In genomic region chr17:85684841-85685688, GRCm38 (mm10) we compare ENCODE assay signal across 12 mouse cellular contexts. TPM values are rescaled to one million over a fixed set of nuclear protein-coding genes. Genes with fewer than 3 reads are reported as not detected.
DNase-seq lines count a peak whose midpoint lies in the region; ATAC-seq lines count a peak whose summit lies in the region.
"Had no signal": no experiment of that assay in that cellular context is flagged by ENCODE, and none has a peak within 500 bp of the region (broad histone marks: within the 10 kb centered on the region; RNA-seq: fewer than 3 reads in every experiment).

No protein-coding gene starts in this region.

- no peaks in the 10 kb centered on the region for H3K9me3 ChIP-seq in embryonic facial prominence, embryonic 14.5 days (ENCODE audit: control insufficient read depth, low read length)
- no peaks in the 10 kb centered on the region for H3K9me3 ChIP-seq in neural tube, embryonic 11.5 days (ENCODE audit: control insufficient read depth, low read length)

- DNase-seq in gastrocnemius, postnatal 10 days = peak; percentile 23
- DNase-seq in gastrocnemius, postnatal 25 days = no peak
- peak; percentile 12 for DNase-seq in kidney, postnatal 10 days
- DNase-seq in kidney, adult 8-10 months = no peak
- no peak for DNase-seq in embryonic facial prominence, embryonic 14.5 days (ENCODE audit: low spot score)
- peak; percentile 56 for DNase-seq in neural tube, embryonic 11.5 days (ENCODE audit: low spot score)
- no peak for DNase-seq in thymus, postnatal 0 days (ENCODE audit: low spot score)
- no peak for DNase-seq in layer of hippocampus, adult 9-11 months
- DNase-seq: kidney, postnatal 14 days; thymus, postnatal 14 days had no signal

- H3K4me1 ChIP-seq in embryonic facial prominence, embryonic 14.5 days (ENCODE audit: control insufficient read depth, insufficient read depth, low read length) = peaks cover 8% of the 10 kb centered on the region
- H3K4me1 ChIP-seq in neural tube, embryonic 11.5 days (ENCODE audit: control insufficient read depth, insufficient read depth, low read length) = peaks cover 10% of the 10 kb centered on the region; the same call in 1 of the 2 replicates

- no peak for ATAC-seq in embryonic facial prominence, embryonic 14.5 days (ENCODE audit: low read depth)
- ATAC-seq in neural tube, embryonic 11.5 days (ENCODE audit: insufficient read depth, low FRiP score, low TSS enrichment) = no peak

- H3K27me3 ChIP-seq in embryonic facial prominence, embryonic 14.5 days (replicated peaks; ENCODE audit: control insufficient read depth, insufficient read depth, low read length) = peaks cover 70% of the 10 kb centered on the region
- peaks cover 91% of the 10 kb centered on the region for H3K27me3 ChIP-seq in neural tube, embryonic 11.5 days (ENCODE audit: control insufficient read depth, insufficient read depth, low read length)

- peaks cover 9% of the 10 kb centered on the region for H3K36me3 ChIP-seq in embryonic facial prominence, embryonic 14.5 days (ENCODE audit: control insufficient read depth, insufficient read depth, low read length)
- no peaks in the 10 kb centered on the region for H3K36me3 ChIP-seq in neural tube, embryonic 11.5 days (ENCODE audit: control insufficient read depth, insufficient read depth, low read length)

- peak overlapping the region; percentile 66 for H3K4me3 ChIP-seq in embryonic facial prominence, embryonic 14.5 days (ENCODE audit: low read depth, low read length)
- no peak overlapping the region for H3K4me3 ChIP-seq in neural tube, embryonic 11.5 days (ENCODE audit: low read depth, low read length)

- H3K4me2 ChIP-seq in embryonic facial prominence, embryonic 14.5 days (ENCODE audit: low read depth, low read length) = peak overlapping the region; percentile 72
- H3K4me2 ChIP-seq in neural tube, embryonic 11.5 days (ENCODE audit: low read depth) = no peak overlapping the region

- peak overlapping the region; percentile 92 for H3K9ac ChIP-seq in embryonic facial prominence, embryonic 14.5 days (ENCODE audit: low read depth, low read length)
- no peak overlapping the region for H3K9ac ChIP-seq in neural tube, embryonic 11.5 days (ENCODE audit: low read length)
- H3K9ac ChIP-seq: liver, embryonic 14.5 days had no signal

- peak overlapping the region; percentile 90 for H3K27ac ChIP-seq in embryonic facial prominence, embryonic 14.5 days (replicated peaks; ENCODE audit: low read depth, low read length)
- no peak overlapping the region for H3K27ac ChIP-seq in neural tube, embryonic 11.5 days (ENCODE audit: low read depth, low read length)
- H3K27ac ChIP-seq: liver, embryonic 14.5 days had no signal

- 1% methylated on average over 39 of the region's 46 CpGs for WGBS in embryonic facial prominence, embryonic 14.5 days
- under 1% methylated on average over 46 of the region's 46 CpGs for WGBS in neural tube, embryonic 11.5 days

RNA-seq across cellular contexts. Expression of gene Six2, which starts 3.0 kb away (rescaled TPM):
- 10 to 100 TPM; 13.0 to 13.7 TPM for total RNA-seq in gastrocnemius, postnatal 10 days (2021)
- 10 to 100 TPM in 1 of 2 experiments, 1 to 10 TPM in 1; 3.1 to 13.8 TPM for total RNA-seq in gastrocnemius, postnatal 25 days (2021)
- 12.5 and 13.2 TPM in 2 replicates for polyA plus RNA-seq in embryonic facial prominence, embryonic 14.5 days (2014; fragmentation: Nextera tagmentation; extraction: Ambion mirVana)
- 1.5 and 2.1 TPM in 2 replicates for polyA plus RNA-seq in neural tube, embryonic 11.5 days (2014; fragmentation: Nextera tagmentation; extraction: Ambion mirVana)
- 4.7 and 5.4 TPM in 2 replicates for polyA plus RNA-seq in thymus, postnatal 0 days (2015; fragmentation: Nextera tagmentation; extraction: Ambion mirVana)
- total RNA-seq: megakaryocyte-erythroid progenitor cell, adult 5-6 weeks had no signal

Comparison
In these comparisons a context has a peak if more than half of its experiments do, and no peak if none do; other contexts are left out.
1. DNase-seq: peak in gastrocnemius, postnatal 10 days (single experiment), kidney, postnatal 10 days (single experiment) and neural tube, embryonic 11.5 days (single experiment); none in gastrocnemius, postnatal 25 days (single experiment), kidney, adult 8-10 months (0 of 2), embryonic facial prominence, embryonic 14.5 days (single experiment), thymus, postnatal 0 days (single experiment) and layer of hippocampus, adult 9-11 months (single experiment).